Mouse (Mus musculus) heart, embryonic 14.5 days (tissue): Measurements from ENCODE around the gene Slc44a2. TPM values are rescaled to one million over a fixed set of nuclear protein-coding genes. Genes with fewer than 3 reads are reported as not detected.

Experiments
- ATAC-seq: fragments of 200-750 bp; cut with Nextera tagmentation; 2 replicates; pipeline ENCODE4 v1.8.0; 2017; ENCODE audit warnings: low read depth, moderate TSS enrichment; ENCODE audit not compliant: insufficient number of reproducible peaks, insufficient read depth, low FRiP score
- H3K27ac ChIP-seq, 2 experiments: fragments of 200-500 bp in 1 of 2; fragments of 300-500 bp in 1 of 2; sonication (generic) in 1 of 2; replicated peaks in 1 of 2; 2 replicates each; pipeline ENCODE4 v1.5.1; 2012 to 2014; ENCODE audit warnings: low read depth in 2 of 2, low read length in 2 of 2, control low read depth in 1 of 2, mild to moderate bottlenecking in 1 of 2, mixed read lengths in 1 of 2; ENCODE audit not compliant: control insufficient read depth in 1 of 2, insufficient read depth in 1 of 2
- H3K27me3 ChIP-seq: fragments of 300-500 bp; sonication (generic); 2 replicates; pipeline ENCODE4 v1.6.1; 2014; ENCODE audit warnings: mild to moderate bottlenecking, low read length, control low read depth; ENCODE audit not compliant: control insufficient read depth, insufficient read depth
- H3K36me3 ChIP-seq: fragments of 300-500 bp; sonication (generic); 2 replicates; pipeline ENCODE4 v1.6.1; 2014; ENCODE audit warnings: mild to moderate bottlenecking, control low read depth, low read length, mixed read lengths; ENCODE audit not compliant: control insufficient read depth, insufficient read depth
- H3K4me1 ChIP-seq, 2 experiments: fragments of 200-500 bp in 1 of 2; fragments of 300-500 bp in 1 of 2; sonication (generic) in 1 of 2; 2 replicates each; pipeline ENCODE4 v1.6.1; 2012 to 2014; ENCODE audit warnings: low read length in 2 of 2, control low read depth in 1 of 2, mixed read lengths in 1 of 2; ENCODE audit not compliant: control insufficient read depth in 2 of 2, insufficient read depth in 2 of 2
- H3K4me2 ChIP-seq: fragments of 300-500 bp; sonication (generic); 2 replicates; pipeline ENCODE4 v1.6.1; 2014; ENCODE audit warnings: mild to moderate bottlenecking, low read length
- H3K4me3 ChIP-seq, 2 experiments: fragments of 200-500 bp in 1 of 2; fragments of 300-500 bp in 1 of 2; sonication (generic) in 1 of 2; 2 replicates each; pipeline ENCODE4 v1.5.1; 2012 to 2014; ENCODE audit warnings: low read length in 2 of 2, mild to moderate bottlenecking in 2 of 2, control low read depth in 1 of 2, low read depth in 1 of 2, moderate library complexity in 1 of 2; ENCODE audit not compliant: control insufficient read depth in 1 of 2, insufficient read depth in 1 of 2
- H3K9ac ChIP-seq: fragments of 300-500 bp; sonication (generic); 2 replicates; pipeline ENCODE4 v1.6.1; 2014; ENCODE audit warnings: mild to moderate bottlenecking, low read length
- H3K9me3 ChIP-seq: fragments of 300-500 bp; sonication (generic); 2 replicates; pipeline ENCODE4 v1.6.1; 2016; ENCODE audit warnings: low read length, control low read depth; ENCODE audit not compliant: control insufficient read depth
- WGBS: fragments of 180-500 bp; shearing (Covaris S2); extraction: QIAGEN DNeasy Blood & Tissue Kit; methylation state at CpG from one replicate; pipeline ENCODE4 v1.1.7; 2014; 5-methylcytosine and 5-hydroxymethylcytosine counted together
- polyA plus RNA-seq: library from polyadenylated mRNA; unstranded; fragments of >200 nt; fragmentation: Nextera tagmentation; extraction: Ambion mirVana; gene quantifications from 2 replicates; pipeline ENCODE4 v1.2.1, GENCODE M21; 2014

The Slc44a2 gene
- polyA plus RNA-seq, 1 experiment from 2014 or later: 66.4 TPM

DNA sequence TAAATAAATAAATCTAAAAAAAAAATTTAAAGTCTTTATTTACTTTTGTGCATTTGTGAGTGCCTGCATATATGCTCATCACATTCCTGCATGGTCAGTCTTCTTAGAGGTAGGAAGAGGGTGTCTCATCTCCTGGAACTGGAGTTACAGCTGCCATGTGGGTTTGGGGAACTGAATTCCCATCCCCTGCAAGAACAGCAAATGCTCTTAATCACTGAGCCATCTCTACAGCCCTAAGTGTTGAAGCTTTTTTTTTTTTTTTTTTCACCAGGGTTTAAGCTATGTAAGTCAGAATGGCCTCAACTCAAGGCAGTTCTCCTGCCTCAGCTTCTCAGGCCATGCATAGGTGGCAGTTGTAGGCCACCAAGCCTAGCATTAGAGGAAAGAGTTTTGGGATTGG is 14.2 kb downstream of the Slc44a2 start:
- no peak overlapping the region for H3K4me3 ChIP-seq
- no peaks in the 10 kb centered on the region for H3K27me3 ChIP-seq
- no peak overlapping the region for H3K9ac ChIP-seq
- no peak overlapping the region for H3K27ac ChIP-seq
- H3K4me1 ChIP-seq: peaks cover 32 to 40% of the 10 kb centered on the region in 2 experiments
- no peak overlapping the region for H3K4me2 ChIP-seq
- no peaks in the 10 kb centered on the region for H3K9me3 ChIP-seq
- ATAC-seq: no peak
- H3K36me3 ChIP-seq: peaks cover 1% of the 10 kb centered on the region; the same call in 1 of the 2 replicates

DNA sequence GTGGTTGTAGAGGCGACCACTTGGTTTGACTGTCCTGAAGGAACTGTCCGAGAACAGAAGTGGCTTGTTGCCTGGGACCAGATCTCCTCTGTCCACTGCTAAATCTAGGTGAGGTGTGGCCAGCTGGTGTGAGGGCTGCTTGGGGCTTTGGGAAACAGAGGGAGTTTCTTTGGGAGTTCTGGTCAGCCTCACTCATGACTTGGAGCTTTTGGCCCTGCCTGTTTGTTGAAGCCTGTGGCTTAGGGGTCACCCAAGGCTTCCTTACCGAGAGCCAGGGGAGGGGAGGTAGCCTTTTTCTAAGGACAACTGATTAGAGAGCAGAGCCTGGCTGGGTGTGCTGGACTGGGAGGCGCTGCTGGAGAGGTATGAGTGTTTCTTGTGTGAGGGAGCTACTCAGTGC is 14.9 kb downstream of the Slc44a2 start:
- Histone ChIP-seq H3K9me3 (no peaks in the 10 kb centered on the region), H3K36me3 (peaks cover 5% of the 10 kb centered on the region; the same call in 1 of the 2 replicates), H3K4me3 (no peak overlapping the region), H3K4me1 (peaks cover 27 to 33% of the 10 kb centered on the region in 2 experiments), H3K4me2 (no peak overlapping the region), H3K27me3 (no peaks in the 10 kb centered on the region), H3K27ac (no peak overlapping the region), H3K9ac (no peak overlapping the region)
- 45% methylated on average over 4 of the region's 4 CpGs for WGBS
- ATAC-seq: no peak

DNA sequence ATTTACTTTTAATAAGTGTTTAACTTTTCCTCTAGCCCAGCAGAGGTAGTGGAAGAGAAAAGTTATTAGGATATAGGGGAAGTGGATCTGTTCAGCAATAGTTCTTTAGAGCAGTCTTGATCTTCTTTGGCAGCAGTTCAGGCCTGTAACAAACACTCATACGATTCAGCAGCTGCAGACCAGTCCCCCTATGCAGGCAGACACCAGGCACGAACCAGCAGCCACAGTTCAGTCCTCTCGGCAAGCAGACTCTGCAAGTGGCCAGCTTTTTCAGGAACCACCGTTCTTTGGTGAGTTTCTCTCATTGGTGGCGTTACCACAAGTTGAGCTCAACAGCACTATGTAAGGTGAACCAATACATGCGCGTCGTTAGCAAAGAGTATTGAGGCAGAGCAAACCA is 16.0 kb downstream of the Slc44a2 start:
- no peak overlapping the region for H3K9ac ChIP-seq
- H3K27me3 ChIP-seq: no peaks in the 10 kb centered on the region
- no peak overlapping the region for H3K4me2 ChIP-seq
- no peak overlapping the region for H3K4me3 ChIP-seq
- peaks cover 23 to 33% of the 10 kb centered on the region in 2 experiments for H3K4me1 ChIP-seq
- ATAC-seq: no peak
- H3K36me3 ChIP-seq: peaks cover 9% of the 10 kb centered on the region
- no peak overlapping the region for H3K27ac ChIP-seq
- no peaks in the 10 kb centered on the region for H3K9me3 ChIP-seq
- 88% methylated on average over 8 of the region's 8 CpGs for WGBS

DNA sequence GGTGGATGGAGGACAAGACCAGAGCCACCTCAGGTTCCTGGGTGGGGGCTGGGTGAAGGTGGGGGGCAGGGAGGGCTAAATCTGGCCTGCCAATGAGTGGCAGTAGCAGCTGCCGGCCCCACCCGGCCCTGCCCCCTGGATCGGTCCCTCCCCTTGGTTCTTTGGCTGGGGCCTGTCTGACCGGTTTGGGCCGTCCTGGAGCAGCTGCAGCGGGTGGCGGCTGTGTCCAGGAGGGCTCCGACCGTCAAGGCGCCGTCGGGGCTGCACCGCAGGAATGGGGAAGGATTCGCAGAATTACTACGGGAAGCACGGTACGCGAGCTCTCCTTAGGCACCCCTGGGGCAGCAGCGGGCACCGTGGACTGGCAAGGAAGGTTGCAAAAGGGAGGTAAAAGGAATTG is 17.2 kb downstream of the Slc44a2 start:
- Histone ChIP-seq H3K4me2 (peak overlapping the region; percentile 62), H3K27me3 (no peaks in the 10 kb centered on the region), H3K9me3 (no peaks in the 10 kb centered on the region), H3K4me1 (peaks cover 11 to 25% of the 10 kb centered on the region in 2 experiments), H3K36me3 (peaks cover 21% of the 10 kb centered on the region), H3K27ac (no peak overlapping the region), H3K9ac (peak overlapping the region; percentile 65), H3K4me3 (peak overlapping the region; percentile 33 to 41)
- WGBS: 16% methylated on average over 20 of the region's 20 CpGs
- ATAC-seq: peak; percentile 72; the same call in 1 of the 2 replicates

DNA sequence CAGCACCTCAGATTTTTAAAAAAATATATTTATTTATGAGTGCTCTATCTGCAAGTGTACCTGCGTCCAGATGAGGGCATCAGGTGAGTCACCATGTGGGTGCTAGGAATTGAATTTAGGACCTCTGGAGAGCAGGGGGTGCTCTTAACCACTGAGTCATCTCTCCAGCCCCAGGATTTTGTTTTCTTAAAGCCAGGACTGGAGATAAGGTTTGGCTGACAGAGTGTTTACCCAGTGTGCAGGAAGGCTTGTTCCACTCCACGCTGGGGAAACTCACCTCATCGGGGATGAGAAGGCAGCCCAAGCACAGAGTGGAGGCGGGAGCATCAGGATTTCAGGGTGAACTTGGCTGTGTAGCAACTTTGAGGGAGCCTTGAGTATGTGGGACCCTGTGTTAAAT is 19.9 kb downstream of the Slc44a2 start:
- no peak for ATAC-seq
- no peak overlapping the region for H3K27ac ChIP-seq
- H3K9ac ChIP-seq: no peak overlapping the region
- 48% methylated on average over 4 of the region's 4 CpGs for WGBS
- H3K27me3 ChIP-seq: no peaks in the 10 kb centered on the region
- no peak overlapping the region for H3K4me2 ChIP-seq
- no peak overlapping the region for H3K4me3 ChIP-seq
- peaks cover 4 to 11% of the 10 kb centered on the region in 2 experiments for H3K4me1 ChIP-seq
- no peaks in the 10 kb centered on the region for H3K9me3 ChIP-seq
- H3K36me3 ChIP-seq: peaks cover 43% of the 10 kb centered on the region

DNA sequence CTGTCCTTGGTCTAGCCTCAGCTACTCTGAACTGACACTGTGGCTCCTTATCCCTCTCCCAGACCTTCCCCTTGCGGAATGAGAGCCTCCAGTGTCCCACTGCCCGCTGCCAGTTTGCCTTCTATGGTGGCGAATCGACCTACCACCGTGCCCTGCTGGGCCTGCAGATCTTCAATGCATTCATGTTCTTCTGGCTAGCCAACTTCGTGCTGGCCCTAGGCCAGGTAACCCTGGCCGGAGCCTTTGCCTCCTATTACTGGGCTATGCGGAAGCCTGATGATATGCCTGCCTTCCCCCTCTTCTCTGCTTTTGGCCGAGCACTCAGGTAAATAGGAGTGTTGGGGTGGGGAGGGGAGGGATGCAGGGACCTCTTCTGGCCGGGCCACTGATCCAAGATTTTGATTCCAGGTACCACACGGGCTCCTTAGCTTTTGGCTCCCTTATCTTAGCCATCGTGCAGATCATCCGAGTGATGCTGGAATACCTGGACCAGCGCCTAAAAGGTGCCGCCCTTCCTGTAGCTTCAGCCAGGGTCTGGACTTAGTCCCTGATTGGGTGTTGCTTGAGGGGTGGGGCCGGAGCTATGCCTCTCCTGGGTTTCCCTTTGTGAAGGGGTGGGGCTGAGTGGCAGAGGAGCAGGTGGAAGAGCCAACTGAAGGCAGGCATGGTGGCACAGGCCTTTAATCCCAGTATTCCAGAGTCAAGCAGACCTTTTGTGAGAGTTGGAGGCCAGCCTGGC is 26.3 kb downstream of the Slc44a2 start:
- no peaks in the 10 kb centered on the region for H3K9me3 ChIP-seq
- no peak for ATAC-seq
- H3K9ac ChIP-seq: no peak overlapping the region
- H3K4me2 ChIP-seq: no peak overlapping the region
- H3K36me3 ChIP-seq: peaks cover 87% of the 10 kb centered on the region
- H3K27ac ChIP-seq: no peak overlapping the region
- H3K4me3 ChIP-seq: no peak overlapping the region
- no peaks in the 10 kb centered on the region for H3K4me1 ChIP-seq
- H3K27me3 ChIP-seq: no peaks in the 10 kb centered on the region
- 73% methylated on average over 16 of the region's 16 CpGs for WGBS

DNA sequence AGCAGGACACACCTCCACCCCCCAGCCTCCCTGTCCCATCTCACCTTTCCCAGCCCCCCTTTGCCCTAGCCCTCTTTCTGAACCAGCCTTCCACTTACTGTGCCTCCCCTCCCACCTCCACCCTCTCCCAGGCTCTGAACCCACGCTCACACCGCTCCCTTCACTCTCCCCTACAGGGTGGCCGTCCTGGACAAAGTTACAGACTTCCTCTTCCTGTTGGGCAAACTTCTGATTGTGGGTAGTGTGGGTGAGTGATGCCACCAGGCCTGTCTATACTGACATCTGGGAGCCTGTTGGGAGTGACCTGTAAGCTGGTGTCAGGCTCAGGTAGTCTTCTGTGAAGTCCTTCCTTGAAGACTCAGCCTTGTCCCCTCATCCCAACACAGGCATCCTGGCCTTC is 27.7 kb downstream of the Slc44a2 start:
- no peak overlapping the region for H3K9ac ChIP-seq
- peaks cover 82% of the 10 kb centered on the region for H3K36me3 ChIP-seq

DNA sequence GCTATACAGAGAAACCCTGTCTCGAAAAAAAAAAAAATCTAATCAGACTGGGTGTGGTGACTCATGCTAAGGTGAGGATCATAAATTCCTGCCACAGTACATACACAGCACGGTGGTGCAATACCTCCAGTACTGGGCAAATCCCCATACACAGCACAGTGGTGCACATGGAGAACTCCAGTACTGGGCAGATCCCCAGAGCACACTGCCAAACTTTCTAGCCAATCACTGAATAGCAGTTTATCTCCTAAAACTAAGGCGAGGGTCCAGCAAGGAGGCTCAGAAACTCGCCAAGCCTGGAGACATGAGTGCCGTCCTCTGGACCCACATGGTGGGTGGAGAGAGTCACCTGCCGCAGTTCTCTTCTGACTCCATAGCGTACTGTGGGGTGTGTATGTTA is 30.7 kb downstream of the Slc44a2 start:
- Histone ChIP-seq H3K9me3 (no peaks in the 10 kb centered on the region), H3K27me3 (no peaks in the 10 kb centered on the region), H3K4me2 (no peak overlapping the region), H3K9ac (no peak overlapping the region), H3K4me3 (no peak overlapping the region), H3K36me3 (peaks cover 83% of the 10 kb centered on the region), H3K4me1 (peaks cover 6 to 8% of the 10 kb centered on the region in 2 experiments; a peak in 1 of 4 replicates), H3K27ac (no peak overlapping the region)
- WGBS: 87% methylated on average over 7 of the region's 7 CpGs
- no peak for ATAC-seq

More for the DNA sequence above, 27.7 kb downstream of the Slc44a2 start:
- H3K9me3 ChIP-seq: no peaks in the 10 kb centered on the region
- no peak overlapping the region for H3K4me2 ChIP-seq
- WGBS: 77% methylated on average over 3 of the region's 3 CpGs
- ATAC-seq: no peak
- peaks cover 6 to 8% of the 10 kb centered on the region in 2 experiments; a peak in 1 of 4 replicates for H3K4me1 ChIP-seq
- H3K27me3 ChIP-seq: no peaks in the 10 kb centered on the region
- H3K4me3 ChIP-seq: no peak overlapping the region
- H3K27ac ChIP-seq: no peak overlapping the region
